Mouse (Mus musculus): Measurements from ENCODE around the gene Mbnl2. TPM values are rescaled to one million over a fixed set of nuclear protein-coding genes. Genes with fewer than 3 reads are reported as not detected.

The Mbnl2 gene
- total RNA-seq, 2 experiments from 2014 or later, result 182 to 201 TPM

- no peak for DNase-seq
Measured at GRCm38 (mm10) chr14:120418964-120419363, 143.5 kb downstream of the Mbnl2 start.

GRCm38 (mm10) chr14:120428497-120428896, 153.0 kb downstream of the Mbnl2 start:
- DNase-seq, result no peak

GRCm38 (mm10) chr14:120432773-120433172, 157.3 kb downstream of the Mbnl2 start:
- DNase-seq, result no peak

GRCm38 (mm10) chr14:120433931-120434398, 158.5 kb downstream of the Mbnl2 start:
- no peak for DNase-seq

GRCm38 (mm10) chr14:120434831-120435230, 159.4 kb downstream of the Mbnl2 start:
- DNase-seq, result no peak

- DNase-seq, result no peak
Measured at GRCm38 (mm10) chr14:120440716-120441115, 165.2 kb downstream of the Mbnl2 start.

- DNase-seq, result no peak
Measured at GRCm38 (mm10) chr14:120441256-120441655, 165.8 kb downstream of the Mbnl2 start.

- no peak for DNase-seq
Measured at GRCm38 (mm10) chr14:120441836-120442235, 166.4 kb downstream of the Mbnl2 start.

GRCm38 (mm10) chr14:120454221-120454620, 178.8 kb downstream of the Mbnl2 start:
- DNase-seq, result no peak

- no peak for DNase-seq
Measured at GRCm38 (mm10) chr14:120463938-120464727, 188.7 kb downstream of the Mbnl2 start.

- DNase-seq, result no peak
Measured at GRCm38 (mm10) chr14:120466816-120467215, 191.3 kb downstream of the Mbnl2 start.

- peak; percentile 56 for DNase-seq
Measured at GRCm38 (mm10) chr14:120469126-120469790, 193.8 kb downstream of the Mbnl2 start.

- no peak for DNase-seq
Measured at GRCm38 (mm10) chr14:120476186-120476697, 200.8 kb downstream of the Mbnl2 start.

GRCm38 (mm10) chr14:120477288-120477981, 202.0 kb downstream of the Mbnl2 start:
- peak; percentile 99 for DNase-seq

- peak; percentile 98 for DNase-seq
Measured at GRCm38 (mm10) chr14:120477982-120478568, 202.6 kb downstream of the Mbnl2 start, which contains the start of gene Rap2a. Gene Rap2a, plus strand, starts transcription at chr14:120478444.

- DNase-seq, result peak; percentile 12
Measured at GRCm38 (mm10) chr14:120478641-120479341, 203.3 kb downstream of the Mbnl2 start.

- no peak for DNase-seq
Measured at GRCm38 (mm10) chr14:120480341-120480900, 205.0 kb downstream of the Mbnl2 start.

GRCm38 (mm10) chr14:120480927-120481326, 205.5 kb downstream of the Mbnl2 start:
- DNase-seq, result no peak

Measured in adrenal gland, postnatal 10 days (tissue).